Mouse (Mus musculus): ENCODE data around the gene Oas1d. TPM values are rescaled to one million over a fixed set of nuclear protein-coding genes. Genes with fewer than 3 reads are reported as not detected.
"Not testable (repeated sequence)": the region's sequence is repeated elsewhere in the genome, so short reads cannot be mapped to it uniquely, and the experiment has no call there.

Oas1d gene
- polyA plus RNA-seq (2014; fragmentation: Nextera tagmentation; extraction: Ambion mirVana) = not detected in 2 replicates

- not testable (repeated sequence) for H3K9ac ChIP-seq (ENCODE audit: low read length); H3K4me1 ChIP-seq (ENCODE audit: control insufficient read depth, insufficient read depth, low read length); H3K4me3 ChIP-seq (ENCODE audit: low read depth, low read length); ATAC-seq (ENCODE audit: insufficient number of reproducible peaks, low FRiP score, low TSS enrichment, low read depth); H3K27ac ChIP-seq (replicated peaks; ENCODE audit: low read depth, low read length); DNase-seq (ENCODE audit: low spot score); H3K36me3 ChIP-seq (ENCODE audit: control insufficient read depth, insufficient read depth, low read length); H3K4me2 ChIP-seq (ENCODE audit: low read depth, severe bottlenecking); H3K9me3 ChIP-seq (ENCODE audit: control insufficient read depth, low read length); H3K27me3 ChIP-seq (ENCODE audit: control insufficient read depth, insufficient read depth, low read length)
- WGBS = 52% methylated on average over 8 of the region's 8 CpGs
Measured at GRCm38 (mm10) chr5:120914204-120914603, at the start of gene Oas1d. Gene Oas1d (plus strand): TSS chr5:120914536.

GRCm38 (mm10) chr5:120865336-120865860 lies 48.9 kb upstream of the Oas1d start:
- H3K27me3 ChIP-seq (ENCODE audit: control insufficient read depth, insufficient read depth, low read length) = no peaks in the 10 kb centered on the region
- H3K4me1 ChIP-seq (ENCODE audit: control insufficient read depth, insufficient read depth, low read length) = no peaks in the 10 kb centered on the region
- H3K9me3 ChIP-seq (ENCODE audit: control insufficient read depth, low read length) = no peaks in the 10 kb centered on the region
- no peak overlapping the region for H3K27ac ChIP-seq (replicated peaks; ENCODE audit: low read depth, low read length)
- H3K36me3 ChIP-seq (ENCODE audit: control insufficient read depth, insufficient read depth, low read length) = no peaks in the 10 kb centered on the region
- ATAC-seq (ENCODE audit: insufficient number of reproducible peaks, low FRiP score, low TSS enrichment, low read depth) (no peak), DNase-seq (ENCODE audit: low spot score) (peak; percentile 41)
- no peak overlapping the region for H3K9ac ChIP-seq (ENCODE audit: low read length)
- H3K4me2 ChIP-seq (ENCODE audit: low read depth, severe bottlenecking) = no peak overlapping the region
- 77% methylated on average over 3 of the region's 3 CpGs for WGBS
- H3K4me3 ChIP-seq (ENCODE audit: low read depth, low read length) = no peak overlapping the region

- WGBS = 86% methylated on average over 7 of the region's 7 CpGs
- no peak for DNase-seq (ENCODE audit: low spot score)
Measured at GRCm38 (mm10) chr5:120869436-120870015, 44.8 kb upstream of the Oas1d start.

GRCm38 (mm10) chr5:120870081-120870480 lies 44.3 kb upstream of the Oas1d start:
- no peaks in the 10 kb centered on the region for H3K36me3 ChIP-seq (ENCODE audit: control insufficient read depth, insufficient read depth, low read length)
- no peak overlapping the region for H3K4me3 ChIP-seq (ENCODE audit: low read depth, low read length)
- no peak overlapping the region for H3K27ac ChIP-seq (replicated peaks; ENCODE audit: low read depth, low read length)
- H3K4me1 ChIP-seq (ENCODE audit: control insufficient read depth, insufficient read depth, low read length) = no peaks in the 10 kb centered on the region
- no peak overlapping the region for H3K9ac ChIP-seq (ENCODE audit: low read length)
- DNase-seq (ENCODE audit: low spot score) = no peak
- ATAC-seq (ENCODE audit: insufficient number of reproducible peaks, low FRiP score, low TSS enrichment, low read depth) = no peak
- H3K27me3 ChIP-seq (ENCODE audit: control insufficient read depth, insufficient read depth, low read length) = no peaks in the 10 kb centered on the region
- H3K4me2 ChIP-seq (ENCODE audit: low read depth, severe bottlenecking) = no peak overlapping the region
- H3K9me3 ChIP-seq (ENCODE audit: control insufficient read depth, low read length) = no peaks in the 10 kb centered on the region
- 74% methylated on average over 3 of the region's 3 CpGs for WGBS

More at GRCm38 (mm10) chr5:120869436-120870015, 44.8 kb upstream of the Oas1d start:
- H3K4me1 ChIP-seq (ENCODE audit: control insufficient read depth, insufficient read depth, low read length) = no peaks in the 10 kb centered on the region
- H3K36me3 ChIP-seq (ENCODE audit: control insufficient read depth, insufficient read depth, low read length) = no peaks in the 10 kb centered on the region
- H3K4me2 ChIP-seq (ENCODE audit: low read depth, severe bottlenecking) = no peak overlapping the region
- H3K9me3 ChIP-seq (ENCODE audit: control insufficient read depth, low read length) = no peaks in the 10 kb centered on the region
- no peak for ATAC-seq (ENCODE audit: insufficient number of reproducible peaks, low FRiP score, low TSS enrichment, low read depth)
- no peak overlapping the region for H3K4me3 ChIP-seq (ENCODE audit: low read depth, low read length)
- no peak overlapping the region for H3K27ac ChIP-seq (replicated peaks; ENCODE audit: low read depth, low read length)
- no peak overlapping the region for H3K9ac ChIP-seq (ENCODE audit: low read length)
- H3K27me3 ChIP-seq (ENCODE audit: control insufficient read depth, insufficient read depth, low read length) = no peaks in the 10 kb centered on the region

GRCm38 (mm10) chr5:120870782-120871181 lies 43.6 kb upstream of the Oas1d start:
- no peak for ATAC-seq (ENCODE audit: insufficient number of reproducible peaks, low FRiP score, low TSS enrichment, low read depth)
- DNase-seq (ENCODE audit: low spot score) = no peak
- WGBS = 84% methylated on average over 7 of the region's 7 CpGs

GRCm38 (mm10) chr5:120871469-120871868 lies 42.9 kb upstream of the Oas1d start:
- Histone ChIP-seq H3K9me3 (ENCODE audit: control insufficient read depth, low read length) (no peaks in the 10 kb centered on the region), H3K4me1 (ENCODE audit: control insufficient read depth, insufficient read depth, low read length) (no peaks in the 10 kb centered on the region), H3K4me3 (ENCODE audit: low read depth, low read length) (no peak overlapping the region), H3K9ac (ENCODE audit: low read length) (no peak overlapping the region), H3K27ac (replicated peaks; ENCODE audit: low read depth, low read length) (no peak overlapping the region), H3K36me3 (ENCODE audit: control insufficient read depth, insufficient read depth, low read length) (no peaks in the 10 kb centered on the region), H3K4me2 (ENCODE audit: low read depth, severe bottlenecking) (no peak overlapping the region), H3K27me3 (ENCODE audit: control insufficient read depth, insufficient read depth, low read length) (no peaks in the 10 kb centered on the region)
- 47% methylated on average over 2 of the region's 2 CpGs for WGBS
- ATAC-seq (ENCODE audit: insufficient number of reproducible peaks, low FRiP score, low TSS enrichment, low read depth) = no peak
- no peak for DNase-seq (ENCODE audit: low spot score)

More at GRCm38 (mm10) chr5:120870782-120871181, 43.6 kb upstream of the Oas1d start:
- H3K27ac ChIP-seq (replicated peaks; ENCODE audit: low read depth, low read length) = no peak overlapping the region
- H3K4me3 ChIP-seq (ENCODE audit: low read depth, low read length) = no peak overlapping the region
- H3K9ac ChIP-seq (ENCODE audit: low read length) = no peak overlapping the region
- H3K4me1 ChIP-seq (ENCODE audit: control insufficient read depth, insufficient read depth, low read length) = no peaks in the 10 kb centered on the region
- no peaks in the 10 kb centered on the region for H3K36me3 ChIP-seq (ENCODE audit: control insufficient read depth, insufficient read depth, low read length)
- no peaks in the 10 kb centered on the region for H3K9me3 ChIP-seq (ENCODE audit: control insufficient read depth, low read length)
- H3K27me3 ChIP-seq (ENCODE audit: control insufficient read depth, insufficient read depth, low read length) = no peaks in the 10 kb centered on the region
- no peak overlapping the region for H3K4me2 ChIP-seq (ENCODE audit: low read depth, severe bottlenecking)

- H3K9me3 ChIP-seq (ENCODE audit: control insufficient read depth, low read length); H3K9ac ChIP-seq (ENCODE audit: low read length); H3K4me2 ChIP-seq (ENCODE audit: low read depth, severe bottlenecking); H3K4me3 ChIP-seq (ENCODE audit: low read depth, low read length); H3K36me3 ChIP-seq (ENCODE audit: control insufficient read depth, insufficient read depth, low read length); H3K4me1 ChIP-seq (ENCODE audit: control insufficient read depth, insufficient read depth, low read length); H3K27me3 ChIP-seq (ENCODE audit: control insufficient read depth, insufficient read depth, low read length); H3K27ac ChIP-seq (replicated peaks; ENCODE audit: low read depth, low read length); DNase-seq (ENCODE audit: low spot score); ATAC-seq (ENCODE audit: insufficient number of reproducible peaks, low FRiP score, low TSS enrichment, low read depth): not testable (repeated sequence)
- 69% methylated on average over 2 of the region's 3 CpGs for WGBS
Measured at GRCm38 (mm10) chr5:120876839-120877238, 37.5 kb upstream of the Oas1d start.

GRCm38 (mm10) chr5:120877407-120877806 lies 36.9 kb upstream of the Oas1d start:
- not testable (repeated sequence) for H3K9me3 ChIP-seq (ENCODE audit: control insufficient read depth, low read length); H3K27ac ChIP-seq (replicated peaks; ENCODE audit: low read depth, low read length); ATAC-seq (ENCODE audit: insufficient number of reproducible peaks, low FRiP score, low TSS enrichment, low read depth); H3K4me3 ChIP-seq (ENCODE audit: low read depth, low read length); H3K4me2 ChIP-seq (ENCODE audit: low read depth, severe bottlenecking); DNase-seq (ENCODE audit: low spot score); H3K36me3 ChIP-seq (ENCODE audit: control insufficient read depth, insufficient read depth, low read length); H3K9ac ChIP-seq (ENCODE audit: low read length); H3K4me1 ChIP-seq (ENCODE audit: control insufficient read depth, insufficient read depth, low read length); H3K27me3 ChIP-seq (ENCODE audit: control insufficient read depth, insufficient read depth, low read length)
- WGBS = 70% methylated on average over 2 of the region's 2 CpGs

- H3K27ac ChIP-seq (replicated peaks; ENCODE audit: low read depth, low read length); H3K4me1 ChIP-seq (ENCODE audit: control insufficient read depth, insufficient read depth, low read length); H3K4me3 ChIP-seq (ENCODE audit: low read depth, low read length); H3K9ac ChIP-seq (ENCODE audit: low read length); H3K9me3 ChIP-seq (ENCODE audit: control insufficient read depth, low read length); DNase-seq (ENCODE audit: low spot score); H3K27me3 ChIP-seq (ENCODE audit: control insufficient read depth, insufficient read depth, low read length); H3K4me2 ChIP-seq (ENCODE audit: low read depth, severe bottlenecking); ATAC-seq (ENCODE audit: insufficient number of reproducible peaks, low FRiP score, low TSS enrichment, low read depth); H3K36me3 ChIP-seq (ENCODE audit: control insufficient read depth, insufficient read depth, low read length): not testable (repeated sequence)
- WGBS = 64% methylated on average over 2 of the region's 2 CpGs
Measured at GRCm38 (mm10) chr5:120878803-120879202, 35.5 kb upstream of the Oas1d start.

Measured in limb, embryonic 11.5 days (tissue).